Mouse (Mus musculus) liver, embryonic 14.5 days (tissue): ENCODE results near the gene Kcnn1. TPM values are rescaled to one million over a fixed set of nuclear protein-coding genes. Genes with fewer than 3 reads are reported as not detected.

Experiments
- ATAC-seq: fragments of 200-750 bp; cut with Nextera tagmentation; 2 replicates; pipeline ENCODE4 v1.8.0; 2017; ENCODE audit warnings: moderate number of reproducible peaks, mild to moderate bottlenecking, moderate library complexity; ENCODE audit not compliant: insufficient read depth
- DNase-seq, 3 experiments: peaks; one replicate each; pipeline ENCODE4 v3.0.0-alpha.2; 2012 to 2013; ENCODE audit warnings: low read depth in 3 of 3, low spot score in 3 of 3
- H3K27ac ChIP-seq: fragments of 300-500 bp; sonication (generic); 2 replicates; pipeline ENCODE4 v1.5.1; 2014; ENCODE audit warnings: moderate library complexity, mild to moderate bottlenecking, control low read depth, inconsistent platforms
- H3K27me3 ChIP-seq: fragments of 300-500 bp; sonication (generic); 2 replicates; pipeline ENCODE4 v1.6.1; 2014; ENCODE audit warnings: mild to moderate bottlenecking, low read length, moderate library complexity; ENCODE audit not compliant: control insufficient read depth, insufficient read depth
- H3K36me3 ChIP-seq: fragments of 300-500 bp; sonication (generic); replicated peaks from 2 replicates; pipeline ENCODE4 v1.6.1; 2014; ENCODE audit warnings: low read depth; ENCODE audit not compliant: control insufficient read depth, insufficient read depth
- H3K4me1 ChIP-seq, 2 experiments: fragments of 200-500 bp in 1 of 2; fragments of 300-500 bp in 1 of 2; sonication (generic) in 1 of 2; replicated peaks; 2 replicates each; pipeline ENCODE4 v1.6.1; 2012 to 2014; ENCODE audit warnings: antibody characterized with exemption in 1 of 2, inconsistent platforms in 1 of 2, low read length in 1 of 2; ENCODE audit not compliant: control insufficient read depth in 2 of 2, insufficient read depth in 2 of 2
- H3K4me2 ChIP-seq: fragments of 300-500 bp; sonication (generic); 2 replicates; pipeline ENCODE4 v1.6.1; 2014; ENCODE audit warnings: low read depth, mild to moderate bottlenecking, control low read depth, moderate library complexity
- H3K4me3 ChIP-seq, 2 experiments: fragments of 200-500 bp in 1 of 2; fragments of 300-500 bp in 1 of 2; sonication (generic) in 1 of 2; 2 replicates each; pipeline ENCODE4 v1.5.1; 2012 to 2014; ENCODE audit warnings: low read depth in 2 of 2, low read length in 2 of 2, mild to moderate bottlenecking in 2 of 2, control low read depth in 1 of 2, inconsistent platforms in 1 of 2, moderate library complexity in 1 of 2; ENCODE audit not compliant: insufficient read depth in 1 of 2
- H3K9ac ChIP-seq: fragments of 300-500 bp; sonication (generic); replicated peaks from 2 replicates; pipeline ENCODE4 v1.6.1; 2014; ENCODE audit warnings: mild to moderate bottlenecking, control low read depth, moderate library complexity
- H3K9me3 ChIP-seq: fragments of 300-500 bp; sonication (generic); 2 replicates; pipeline ENCODE4 v1.6.1; 2016; ENCODE audit warnings: low read length, mixed read lengths; ENCODE audit not compliant: control insufficient read depth
- CTCF ChIP-seq: IDR thresholded peaks from 2 replicates; pipeline ENCODE4 v1.5.1; 2016; ENCODE audit warnings: antibody characterized with exemption, low read depth, control low read depth
- EP300 ChIP-seq: IDR thresholded peaks from 2 replicates; pipeline ENCODE4 v1.6.1; 2016; ENCODE audit warnings: antibody characterized with exemption, low read depth
- WGBS: fragments of 180-500 bp; shearing (Covaris S2); extraction: QIAGEN DNeasy Blood & Tissue Kit; methylation state at CpG from one replicate; pipeline ENCODE4 v1.1.7; 2014; ENCODE audit not compliant: insufficient replicate concordance; 5-methylcytosine and 5-hydroxymethylcytosine counted together
- polyA plus RNA-seq, 2 experiments: library from polyadenylated mRNA; depleted of rRNA in 1 of 2; stranded (reverse) in 1 of 2; unstranded in 1 of 2; fragments of >200 nt; fragmentation: Nextera tagmentation in 1 of 2; extraction: Ambion mirVana in 1 of 2; gene quantifications; 2 replicates each; pipeline versions ENCODE4 v1.2.1 to v1.2.3; 2012 to 2014

The Kcnn1 gene
- polyA plus RNA-seq, 2 experiments = 0.17 to 0.27 TPM

DNA sequence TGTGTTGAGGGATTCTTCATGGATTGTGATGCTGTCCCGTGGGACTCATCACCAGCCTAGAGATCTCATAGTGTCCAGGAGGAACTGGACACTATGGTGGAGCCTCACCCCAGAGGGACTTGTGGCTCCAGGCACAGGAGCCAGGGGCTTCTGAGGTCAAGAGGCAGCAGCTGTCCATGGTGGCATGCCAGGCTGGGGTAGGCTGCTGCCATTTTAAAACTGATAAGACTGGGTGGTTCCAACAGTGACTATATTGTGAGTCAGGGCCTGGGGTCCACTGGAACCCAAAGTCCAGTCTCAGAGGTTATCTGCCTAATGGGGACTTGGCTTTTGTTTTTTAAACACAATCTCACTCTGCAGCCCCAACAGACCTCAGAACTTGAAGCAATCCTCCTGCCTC lies 61.2 kb downstream of the Kcnn1 start:
- TF ChIP-seq EP300 (no peak), CTCF (no peak)
- DNase-seq (no peak), ATAC-seq (no peak)
- H3K4me3 ChIP-seq = no peak overlapping the region
- no peaks in the 10 kb centered on the region for H3K9me3 ChIP-seq
- H3K4me2 ChIP-seq = no peak overlapping the region
- H3K27ac ChIP-seq = no peak overlapping the region
- H3K36me3 ChIP-seq = no peaks in the 10 kb centered on the region
- H3K27me3 ChIP-seq = peaks cover 34% of the 10 kb centered on the region
- H3K4me1 ChIP-seq = peaks cover 24 to 27% of the 10 kb centered on the region in 2 experiments
- no peak overlapping the region for H3K9ac ChIP-seq
- 74% methylated on average over 1 of the region's 1 CpGs for WGBS

DNA sequence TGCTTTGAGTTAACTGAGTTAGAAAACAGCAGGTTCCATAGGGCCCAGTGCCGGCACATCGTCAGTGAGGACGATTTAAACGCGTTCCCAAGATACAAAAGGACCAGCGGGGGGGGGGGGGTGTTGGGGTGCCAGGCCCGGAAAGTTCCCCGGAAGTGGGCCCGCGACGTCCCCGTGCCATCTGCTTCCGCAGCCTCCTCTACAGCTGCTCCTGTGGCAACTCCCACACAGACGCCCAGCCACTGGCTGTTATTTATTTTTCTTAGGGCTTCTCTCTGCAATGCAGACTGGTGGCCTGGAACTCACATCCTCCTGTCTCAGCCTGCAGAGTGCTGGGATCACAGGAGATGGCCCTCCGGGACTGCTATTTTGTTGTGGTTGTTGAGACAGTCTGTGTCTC lies 61.9 kb downstream of the Kcnn1 start:
- WGBS = 28% methylated on average over 15 of the region's 15 CpGs
- H3K4me1 ChIP-seq = peaks cover 22 to 24% of the 10 kb centered on the region in 2 experiments
- ATAC-seq = no peak
- peaks cover 34% of the 10 kb centered on the region for H3K27me3 ChIP-seq
- H3K9ac ChIP-seq = no peak overlapping the region
- TF ChIP-seq CTCF (no peak), EP300 (no peak)
- H3K4me3 ChIP-seq = no peak overlapping the region
- H3K9me3 ChIP-seq = no peaks in the 10 kb centered on the region
- H3K27ac ChIP-seq = no peak overlapping the region
- no peaks in the 10 kb centered on the region for H3K36me3 ChIP-seq
- DNase-seq = no peak
- no peak overlapping the region for H3K4me2 ChIP-seq

DNA sequence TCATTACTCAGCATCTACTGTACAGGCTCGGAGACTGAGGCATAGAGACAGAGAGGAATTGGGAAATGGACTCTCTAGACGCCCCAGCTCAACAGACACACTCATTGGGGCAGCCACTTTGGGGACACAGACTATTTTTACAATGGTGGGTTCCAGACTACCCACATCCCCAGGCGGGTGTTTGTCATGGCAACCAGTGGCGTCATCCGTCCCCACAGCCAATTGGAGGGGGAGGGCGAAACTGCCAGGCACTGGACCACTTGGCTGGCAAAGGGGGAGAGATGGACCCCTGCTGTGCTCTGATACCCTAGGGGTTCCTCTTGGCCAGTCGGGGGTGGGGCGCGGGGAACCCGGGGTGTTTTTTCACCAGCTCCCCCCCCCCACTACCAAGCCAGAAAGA lies 62.4 kb downstream of the Kcnn1 start:
- Histone ChIP-seq H3K4me3 (no peak overlapping the region), H3K27ac (no peak overlapping the region), H3K4me2 (no peak overlapping the region), H3K4me1 (peaks cover 21 to 22% of the 10 kb centered on the region in 2 experiments), H3K9me3 (no peaks in the 10 kb centered on the region), H3K36me3 (no peaks in the 10 kb centered on the region), H3K9ac (no peak overlapping the region), H3K27me3 (peaks cover 37% of the 10 kb centered on the region)
- no peak for ATAC-seq
- no peak for TF ChIP-seq EP300
- TF ChIP-seq CTCF = no peak
- no peak for DNase-seq
- WGBS = 57% methylated on average over 10 of the region's 10 CpGs

- no peak overlapping the region for H3K9ac ChIP-seq
- 17% methylated on average over 15 of the region's 15 CpGs for WGBS
- ATAC-seq (no peak), DNase-seq (no peak)
- TF ChIP-seq CTCF (no peak), EP300 (no peak)
- H3K4me2 ChIP-seq = peak overlapping the region; percentile 87
- H3K4me3 ChIP-seq = peak overlapping the region in 1 of 2 experiments; percentile 65; a peak in 2 of 4 replicates
- H3K9me3 ChIP-seq = no peaks in the 10 kb centered on the region
- no peaks in the 10 kb centered on the region for H3K36me3 ChIP-seq
- peaks cover 40% of the 10 kb centered on the region for H3K27me3 ChIP-seq
- H3K27ac ChIP-seq = no peak overlapping the region
- peaks cover 9 to 12% of the 10 kb centered on the region in 2 experiments for H3K4me1 ChIP-seq
These were observed 64.8 kb downstream of the Kcnn1 start for GRCm38 (mm10) chr8:70798281-70798680.

DNA sequence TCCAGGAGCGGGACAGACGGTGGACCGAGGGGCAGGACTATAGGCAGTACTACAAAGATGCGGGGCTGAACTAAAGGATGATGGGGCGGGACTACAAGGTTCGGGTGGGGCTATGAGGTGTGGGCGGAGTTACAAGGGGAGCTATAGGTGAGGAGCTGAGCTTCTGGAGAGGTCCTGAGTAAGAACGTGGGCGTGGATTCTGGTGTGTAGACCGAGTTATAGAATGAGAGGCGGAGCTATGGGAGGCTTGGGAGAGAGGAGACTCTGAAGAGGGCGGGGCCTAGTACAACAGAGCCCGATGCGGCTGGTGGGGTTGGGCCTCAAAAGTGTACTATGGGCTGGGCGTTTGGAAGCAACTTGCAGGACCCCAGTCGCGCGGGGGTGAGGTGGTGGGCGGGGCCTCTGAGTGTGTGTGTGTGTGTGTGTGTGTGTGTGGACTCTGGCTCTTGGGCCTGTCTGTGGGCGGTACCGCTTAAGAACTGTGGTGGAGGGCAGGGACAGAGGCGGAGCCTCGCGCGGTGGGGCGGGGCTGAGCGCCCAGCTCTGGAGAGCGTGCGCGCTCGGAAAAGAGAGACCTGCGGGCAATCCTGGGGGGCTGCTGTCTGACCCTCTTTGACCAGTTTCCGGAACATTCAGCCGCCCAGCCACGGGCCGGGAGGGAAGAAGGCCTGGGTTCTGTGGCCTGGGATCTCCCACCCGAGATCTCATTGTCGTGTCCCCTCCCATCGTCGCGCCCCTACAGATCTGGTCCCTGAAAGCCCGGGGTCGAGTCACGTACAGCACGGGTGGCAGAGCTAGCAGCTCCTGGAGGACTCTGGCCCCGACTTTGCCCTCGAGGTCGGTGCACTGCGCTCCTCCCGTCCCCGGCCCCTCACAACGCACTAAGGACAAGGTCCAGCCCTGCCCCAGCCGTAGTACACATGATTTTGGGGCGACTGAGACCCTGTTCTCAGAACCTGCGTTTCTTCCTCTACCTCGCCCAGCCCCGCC lies 65.7 kb downstream of the Kcnn1 start:
- peak overlapping the region; percentile 45; the same call in 1 of the 2 replicates for H3K9ac ChIP-seq
- H3K36me3 ChIP-seq = no peaks in the 10 kb centered on the region
- peaks cover 11 to 14% of the 10 kb centered on the region in 2 experiments for H3K4me1 ChIP-seq
- peak; percentile 86 to 93 (median 86) for DNase-seq
- TF ChIP-seq CTCF (no peak), EP300 (no peak)
- peak overlapping the region; percentile 87 for H3K4me2 ChIP-seq
- no peak overlapping the region; the same call in 1 of the 2 replicates for H3K27ac ChIP-seq
- under 1% methylated on average over 53 of the region's 57 CpGs for WGBS
- peaks cover 40% of the 10 kb centered on the region for H3K27me3 ChIP-seq
- H3K4me3 ChIP-seq = peak overlapping the region; percentile 47 to 65
- no peaks in the 10 kb centered on the region for H3K9me3 ChIP-seq
- ATAC-seq = peak; percentile 83
